Mouse (Mus musculus): Measurements from ENCODE around the gene Pigx. TPM values are rescaled to one million over a fixed set of nuclear protein-coding genes. Genes with fewer than 3 reads are reported as not detected.

Pigx gene
- polyA plus RNA-seq, 1 experiment from 2014 or later: 27.8 TPM

GRCm38 (mm10) chr16:32125364-32125763 lies 25.8 kb upstream of the Pigx start:
- H3K9ac ChIP-seq: no peak overlapping the region
- ATAC-seq (ENCODE audit: insufficient read depth): no peak
- no peak overlapping the region for H3K27ac ChIP-seq (replicated peaks)
- H3K36me3 ChIP-seq (replicated peaks): no peaks in the 10 kb centered on the region
- WGBS (ENCODE audit: insufficient replicate concordance): 65% methylated on average over 3 of the region's 3 CpGs
- no peak overlapping the region for H3K4me3 ChIP-seq (replicated peaks)
- H3K4me1 ChIP-seq (replicated peaks): peaks cover 13% of the 10 kb centered on the region
- no peaks in the 10 kb centered on the region for H3K9me3 ChIP-seq (replicated peaks)
- H3K27me3 ChIP-seq: no peaks in the 10 kb centered on the region
- no peak overlapping the region for H3K4me2 ChIP-seq

- Histone ChIP-seq H3K9ac (no peak overlapping the region), H3K4me2 (no peak overlapping the region), H3K4me1 (replicated peaks) (peaks cover 7% of the 10 kb centered on the region), H3K27me3 (no peaks in the 10 kb centered on the region), H3K9me3 (replicated peaks) (no peaks in the 10 kb centered on the region), H3K27ac (replicated peaks) (no peak overlapping the region; the same call in 1 of the 2 replicates), H3K4me3 (replicated peaks) (no peak overlapping the region), H3K36me3 (replicated peaks) (no peaks in the 10 kb centered on the region)
- no peak for ATAC-seq (ENCODE audit: insufficient read depth)
- 50% methylated on average over 17 of the region's 17 CpGs for WGBS (ENCODE audit: insufficient replicate concordance)
These were observed 25.1 kb upstream of the Pigx start for GRCm38 (mm10) chr16:32124444-32125335.

- no peak for ATAC-seq (ENCODE audit: insufficient read depth)
- no peaks in the 10 kb centered on the region for H3K36me3 ChIP-seq (replicated peaks)
- WGBS (ENCODE audit: insufficient replicate concordance): 69% methylated on average over 7 of the region's 7 CpGs
- peaks cover under 1% of the 10 kb centered on the region for H3K4me1 ChIP-seq (replicated peaks)
- no peaks in the 10 kb centered on the region for H3K27me3 ChIP-seq
- H3K27ac ChIP-seq (replicated peaks): no peak overlapping the region
- H3K9ac ChIP-seq: no peak overlapping the region
- no peaks in the 10 kb centered on the region for H3K9me3 ChIP-seq (replicated peaks)
- H3K4me2 ChIP-seq: no peak overlapping the region
- H3K4me3 ChIP-seq (replicated peaks): no peak overlapping the region
These were observed 24.5 kb upstream of the Pigx start for GRCm38 (mm10) chr16:32124020-32124419.

DNA sequence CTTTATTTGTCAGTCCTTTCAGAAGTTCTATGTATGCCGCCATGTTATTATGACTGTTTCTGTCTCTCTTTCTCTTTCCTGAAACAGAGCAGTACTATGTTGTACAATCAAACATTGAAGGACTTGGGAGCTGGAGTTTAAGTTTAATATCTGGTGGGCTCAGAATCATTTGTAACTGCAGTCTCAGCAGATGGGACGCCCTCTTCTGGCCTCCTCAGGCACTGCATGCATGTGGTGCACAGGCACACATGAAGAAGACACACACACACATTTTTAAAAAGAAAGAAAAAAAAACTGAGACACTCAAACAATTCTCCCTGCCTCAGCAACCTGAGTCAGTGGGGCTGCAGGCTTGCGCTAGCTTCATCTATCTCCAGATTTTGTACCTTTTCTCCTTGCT lies 20.9 kb upstream of the Pigx start:
- Histone ChIP-seq H3K4me2 (no peak overlapping the region), H3K9me3 (replicated peaks) (no peaks in the 10 kb centered on the region), H3K27ac (replicated peaks) (no peak overlapping the region), H3K4me1 (replicated peaks) (peaks cover 11% of the 10 kb centered on the region), H3K27me3 (no peaks in the 10 kb centered on the region), H3K36me3 (replicated peaks) (no peaks in the 10 kb centered on the region), H3K9ac (no peak overlapping the region), H3K4me3 (replicated peaks) (no peak overlapping the region)
- no peak for ATAC-seq (ENCODE audit: insufficient read depth)
- WGBS (ENCODE audit: insufficient replicate concordance): 66% methylated on average over 3 of the region's 3 CpGs

- no peaks in the 10 kb centered on the region for H3K9me3 ChIP-seq (replicated peaks)
- H3K27me3 ChIP-seq: no peaks in the 10 kb centered on the region
- ATAC-seq (ENCODE audit: insufficient read depth): no peak
- no peak overlapping the region for H3K9ac ChIP-seq
- WGBS (ENCODE audit: insufficient replicate concordance): 20% methylated on average over 5 of the region's 5 CpGs
- H3K4me2 ChIP-seq: no peak overlapping the region
- no peak overlapping the region for H3K4me3 ChIP-seq (replicated peaks)
- H3K4me1 ChIP-seq (replicated peaks): peaks cover 39% of the 10 kb centered on the region
- H3K27ac ChIP-seq (replicated peaks): no peak overlapping the region
- no peaks in the 10 kb centered on the region for H3K36me3 ChIP-seq (replicated peaks)
These were observed 16.6 kb upstream of the Pigx start for GRCm38 (mm10) chr16:32116186-32116585.

- Histone ChIP-seq H3K27ac (replicated peaks) (no peak overlapping the region), H3K4me1 (replicated peaks) (peaks cover 39% of the 10 kb centered on the region), H3K36me3 (replicated peaks) (no peaks in the 10 kb centered on the region), H3K4me3 (replicated peaks) (no peak overlapping the region), H3K27me3 (no peaks in the 10 kb centered on the region), H3K9ac (0 out of 2 replicates have a peak overlapping the region, but pooled peaks have one; percentile 5), H3K4me2 (peak overlapping the region; percentile 27), H3K9me3 (replicated peaks) (no peaks in the 10 kb centered on the region)
- 25% methylated on average over 6 of the region's 6 CpGs for WGBS (ENCODE audit: insufficient replicate concordance)
- no peak for ATAC-seq (ENCODE audit: insufficient read depth)
These were observed 16.2 kb upstream of the Pigx start for GRCm38 (mm10) chr16:32115781-32116180.

DNA sequence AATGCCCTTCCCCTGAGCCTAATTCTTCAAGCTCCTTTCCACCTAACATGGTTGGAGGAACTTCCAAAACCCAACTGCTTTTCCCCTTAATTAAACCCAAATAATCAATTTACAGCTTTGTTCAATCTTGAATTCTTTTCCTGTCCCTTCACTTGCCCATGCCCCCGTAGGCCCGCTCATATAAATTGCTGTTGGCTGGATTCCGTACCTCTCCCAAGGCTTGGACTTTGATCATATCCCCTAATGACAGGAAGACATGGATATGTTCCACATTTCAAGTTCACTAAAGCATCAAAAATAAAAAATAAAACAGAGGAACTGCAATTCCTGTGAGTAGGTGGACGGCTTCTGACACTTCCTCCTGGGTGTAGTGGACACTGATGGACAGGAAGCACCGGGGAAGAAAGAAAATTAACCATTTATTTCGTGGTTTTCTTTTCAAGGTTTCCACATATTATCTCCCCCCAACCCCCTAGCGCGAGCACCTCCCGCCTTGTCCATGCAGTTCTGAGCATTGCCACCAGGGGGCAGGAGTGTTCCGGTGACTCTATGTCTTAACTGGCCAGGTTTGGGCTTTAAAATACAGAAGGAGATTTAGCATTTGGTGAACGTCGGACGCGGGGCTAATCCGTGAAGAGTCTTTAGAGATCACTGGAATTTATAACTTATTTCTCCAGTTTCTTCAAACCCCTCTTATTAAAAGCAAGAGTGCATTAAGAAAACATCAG lies 15.6 kb upstream of the Pigx start:
- WGBS (ENCODE audit: insufficient replicate concordance): 15% methylated on average over 15 of the region's 15 CpGs
- Histone ChIP-seq H3K9ac (0 out of 2 replicates have a peak overlapping the region, but pooled peaks have one; percentile 5), H3K9me3 (replicated peaks) (no peaks in the 10 kb centered on the region), H3K4me1 (replicated peaks) (peaks cover 39% of the 10 kb centered on the region), H3K4me2 (peak overlapping the region; percentile 27), H3K4me3 (replicated peaks) (no peak overlapping the region), H3K27me3 (no peaks in the 10 kb centered on the region), H3K36me3 (replicated peaks) (no peaks in the 10 kb centered on the region), H3K27ac (replicated peaks) (no peak overlapping the region)
- no peak for ATAC-seq (ENCODE audit: insufficient read depth)

- no peaks in the 10 kb centered on the region for H3K27me3 ChIP-seq
- H3K4me2 ChIP-seq: peak overlapping the region; percentile 60
- ATAC-seq (ENCODE audit: insufficient read depth): no peak
- H3K9me3 ChIP-seq (replicated peaks): no peaks in the 10 kb centered on the region
- 0 out of 2 replicates have a peak overlapping the region, but pooled peaks have one; percentile 39 for H3K4me3 ChIP-seq (replicated peaks)
- WGBS (ENCODE audit: insufficient replicate concordance): 70% methylated on average over 10 of the region's 10 CpGs
- H3K9ac ChIP-seq: no peak overlapping the region
- H3K27ac ChIP-seq (replicated peaks): no peak overlapping the region
- H3K4me1 ChIP-seq (replicated peaks): peaks cover 39% of the 10 kb centered on the region
- H3K36me3 ChIP-seq (replicated peaks): no peaks in the 10 kb centered on the region
These were observed 14.9 kb upstream of the Pigx start for GRCm38 (mm10) chr16:32114406-32114805.

DNA sequence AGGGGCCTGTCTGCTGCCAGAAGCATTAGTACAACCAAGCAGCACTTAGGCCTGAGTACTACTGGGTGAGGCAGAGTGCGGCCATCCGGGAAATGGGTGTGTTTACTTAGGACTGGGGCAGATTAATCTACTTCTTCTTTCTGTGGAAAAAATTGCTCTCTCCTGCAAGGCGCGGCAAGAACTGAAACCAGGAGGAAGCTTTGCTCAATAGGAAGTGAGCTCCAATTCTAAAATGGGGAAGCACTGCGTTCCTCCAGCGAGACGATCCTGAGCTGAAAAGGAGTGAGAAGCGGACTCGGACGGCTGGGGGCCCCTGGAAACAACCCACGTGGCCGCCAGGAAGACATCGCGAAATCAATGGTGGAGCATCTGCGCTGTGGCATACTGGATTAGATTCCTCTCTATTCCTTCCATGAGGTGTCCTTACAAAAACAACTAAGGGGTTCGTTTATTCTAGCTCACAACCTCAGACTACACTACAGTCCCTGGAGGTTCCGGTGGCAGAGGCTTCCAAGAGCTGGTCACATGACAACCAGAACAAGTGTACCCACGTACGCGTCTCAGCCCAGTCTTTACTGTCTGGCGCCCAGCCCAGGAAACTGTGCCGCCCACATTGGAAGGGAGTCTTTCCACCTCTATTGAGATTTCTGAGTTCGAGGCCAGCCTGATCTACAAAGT lies 14.1 kb upstream of the Pigx start:
- Histone ChIP-seq H3K27me3 (no peaks in the 10 kb centered on the region), H3K27ac (replicated peaks) (peak overlapping the region; percentile 12; the same call in 1 of the 2 replicates), H3K4me1 (replicated peaks) (peaks cover 39% of the 10 kb centered on the region), H3K36me3 (replicated peaks) (no peaks in the 10 kb centered on the region), H3K4me3 (replicated peaks) (peak overlapping the region; percentile 39), H3K9ac (no peak overlapping the region), H3K9me3 (replicated peaks) (no peaks in the 10 kb centered on the region), H3K4me2 (peak overlapping the region; percentile 60)
- peak; percentile 70 for ATAC-seq (ENCODE audit: insufficient read depth)
- 10% methylated on average over 23 of the region's 23 CpGs for WGBS (ENCODE audit: insufficient replicate concordance)

- H3K27me3 ChIP-seq: no peaks in the 10 kb centered on the region
- ATAC-seq (ENCODE audit: insufficient read depth): no peak
- 65% methylated on average over 15 of the region's 15 CpGs for WGBS (ENCODE audit: insufficient replicate concordance)
These were observed 11.6 kb upstream of the Pigx start for GRCm38 (mm10) chr16:32110951-32111699.

More at GRCm38 (mm10) chr16:32110951-32111699, 11.6 kb upstream of the Pigx start:
- Histone ChIP-seq H3K4me3 (replicated peaks) (no peak overlapping the region), H3K36me3 (replicated peaks) (no peaks in the 10 kb centered on the region), H3K4me2 (no peak overlapping the region), H3K9me3 (replicated peaks) (no peaks in the 10 kb centered on the region; the same call in 1 of the 2 replicates), H3K9ac (no peak overlapping the region), H3K27ac (replicated peaks) (no peak overlapping the region), H3K4me1 (replicated peaks) (peaks cover 42% of the 10 kb centered on the region)

Data from liver, embryonic 15.5 days (tissue).